10 mouse cellular contexts compared by ENCODE assay signal in genomic region chr11:107156977-107157642, GRCm38 (mm10). TPM values are rescaled to one million over a fixed set of nuclear protein-coding genes. Genes with fewer than 3 reads are reported as not detected.
A peak's percentile ranks its signal among the peaks of the same experiment; 100 is the strongest.
DNase-seq lines count a peak whose midpoint lies in the region; ATAC-seq lines count a peak whose summit lies in the region.
"Had no signal": no experiment of that assay in that cellular context is flagged by ENCODE, and none has a peak within 500 bp of the region (broad histone marks: within the 10 kb centered on the region; RNA-seq: fewer than 3 reads in every experiment).

No protein-coding gene starts in this region.

- H3K4me3 ChIP-seq in heart, embryonic 10.5 days = no peak overlapping the region; the same call in 1 of the 2 replicates
- no peak overlapping the region for H3K4me3 ChIP-seq in heart, embryonic 15.5 days
- no peak overlapping the region for H3K4me3 ChIP-seq in hindbrain, embryonic 13.5 days
- H3K4me3 ChIP-seq: hindbrain, embryonic 15.5 days; lung, embryonic 15.5 days had no signal

- WGBS in heart, embryonic 10.5 days = 24% methylated on average over 5 of the region's 5 CpGs
- 20% methylated on average over 5 of the region's 5 CpGs for WGBS in heart, embryonic 15.5 days
- WGBS in hindbrain, embryonic 13.5 days = 57% methylated on average over 5 of the region's 5 CpGs

- H3K9ac ChIP-seq in heart, embryonic 15.5 days = no peak overlapping the region
- H3K9ac ChIP-seq in hindbrain, embryonic 13.5 days = no peak overlapping the region
- H3K9ac ChIP-seq: hindbrain, embryonic 15.5 days; lung, embryonic 15.5 days had no signal

- DNase-seq in heart, embryonic 10.5 days (ENCODE audit: low spot score) = peak; percentile 77
- DNase-seq in heart, adult 11 months = no peak
- peak; percentile 35 for DNase-seq in urinary bladder, postnatal 14 days (ENCODE audit: low spot score)
- DNase-seq in urinary bladder, postnatal 10 days (ENCODE audit: low spot score) = no peak
- DNase-seq in yolk sac, embryonic 10.5 days (ENCODE audit: low spot score) = peak; percentile 67
- DNase-seq in layer of hippocampus, adult 8-10 months (ENCODE audit: low spot score in 2 of 2) = no peak

- H3K27ac ChIP-seq in heart, embryonic 10.5 days = peak overlapping the region; percentile 60
- peak overlapping the region; percentile 84 for H3K27ac ChIP-seq in heart, embryonic 15.5 days
- H3K27ac ChIP-seq in hindbrain, embryonic 13.5 days = no peak overlapping the region
- H3K27ac ChIP-seq: hindbrain, embryonic 15.5 days; lung, embryonic 15.5 days had no signal

- H3K36me3 ChIP-seq in heart, embryonic 10.5 days = no peaks in the 10 kb centered on the region
- no peaks in the 10 kb centered on the region for H3K36me3 ChIP-seq in heart, embryonic 15.5 days
- H3K36me3 ChIP-seq in hindbrain, embryonic 13.5 days = no peaks in the 10 kb centered on the region
- H3K36me3 ChIP-seq: hindbrain, embryonic 15.5 days; lung, embryonic 15.5 days had no signal

- peak overlapping the region; percentile 21; the same call in 1 of the 2 replicates for H3K4me2 ChIP-seq in heart, embryonic 15.5 days
- no peak overlapping the region for H3K4me2 ChIP-seq in hindbrain, embryonic 13.5 days
- H3K4me2 ChIP-seq: hindbrain, embryonic 15.5 days; lung, embryonic 15.5 days had no signal

- H3K9me3 ChIP-seq in heart, embryonic 10.5 days = no peaks in the 10 kb centered on the region
- no peaks in the 10 kb centered on the region for H3K9me3 ChIP-seq in heart, embryonic 15.5 days (replicated peaks)
- H3K9me3 ChIP-seq in hindbrain, embryonic 13.5 days = peaks cover 4% of the 10 kb centered on the region; the same call in 1 of the 2 replicates
- H3K9me3 ChIP-seq: hindbrain, embryonic 15.5 days; lung, embryonic 15.5 days had no signal

- H3K4me1 ChIP-seq in heart, embryonic 10.5 days = peaks cover 14% of the 10 kb centered on the region
- H3K4me1 ChIP-seq in heart, embryonic 15.5 days (replicated peaks) = peaks cover 18% of the 10 kb centered on the region
- no peaks in the 10 kb centered on the region for H3K4me1 ChIP-seq in hindbrain, embryonic 13.5 days (replicated peaks)
- H3K4me1 ChIP-seq: hindbrain, embryonic 15.5 days; lung, embryonic 15.5 days had no signal

- ATAC-seq in heart, embryonic 15.5 days (replicated peaks; ENCODE audit: insufficient number of reproducible peaks, insufficient read depth, low FRiP score, low read depth) = peak; percentile 84
- no peak for ATAC-seq in hindbrain, embryonic 13.5 days (ENCODE audit: low FRiP score)

- H3K27me3 ChIP-seq in heart, embryonic 10.5 days (ENCODE audit: insufficient read depth, poor library complexity, severe bottlenecking) = no peaks in the 10 kb centered on the region
- H3K27me3 ChIP-seq in heart, embryonic 15.5 days = no peaks in the 10 kb centered on the region
- no peaks in the 10 kb centered on the region for H3K27me3 ChIP-seq in hindbrain, embryonic 13.5 days
- H3K27me3 ChIP-seq: hindbrain, embryonic 15.5 days; lung, embryonic 15.5 days had no signal

RNA-seq across cellular contexts. Expression of gene Bptf, which starts 25.2 kb away (rescaled TPM):
- polyA plus RNA-seq in heart, embryonic 10.5 days (2016; fragmentation: Nextera tagmentation; extraction: Ambion mirVana) = 19.1 and 25.5 TPM in 2 replicates
- 16.1 and 18.9 TPM in 2 replicates for polyA plus RNA-seq in heart, embryonic 15.5 days (2015; fragmentation: Nextera tagmentation; extraction: Ambion mirVana)
- polyA plus RNA-seq in hindbrain, embryonic 13.5 days (2015; fragmentation: Nextera tagmentation; extraction: Ambion mirVana) = 34.0 and 38.0 TPM in 2 replicates
- total RNA-seq in layer of hippocampus, adult 8-10 months (2022) = 10 to 100 TPM; 65.3 to 83.4 (median 77.4) TPM

RNA-seq across cellular contexts. Expression of gene Nol11, which starts 32.1 kb away (rescaled TPM):
- polyA plus RNA-seq in heart, embryonic 10.5 days (2016; fragmentation: Nextera tagmentation; extraction: Ambion mirVana) = 59.5 and 63.0 TPM in 2 replicates
- 39.3 and 42.2 TPM in 2 replicates for polyA plus RNA-seq in heart, embryonic 15.5 days (2015; fragmentation: Nextera tagmentation; extraction: Ambion mirVana)
- polyA plus RNA-seq in hindbrain, embryonic 13.5 days (2015; fragmentation: Nextera tagmentation; extraction: Ambion mirVana) = 55.8 and 56.1 TPM in 2 replicates
- 10 to 100 TPM; 25.2 to 30.5 (median 27.1) TPM for total RNA-seq in layer of hippocampus, adult 8-10 months (2022)

Comparison
In these comparisons a context has a peak if more than half of its experiments do, and no peak if none do; other contexts are left out.
1. DNase-seq: peak in heart, embryonic 10.5 days (single experiment), urinary bladder, postnatal 14 days (single experiment) and yolk sac, embryonic 10.5 days (single experiment); none in heart, adult 11 months (single experiment), urinary bladder, postnatal 10 days (single experiment) and layer of hippocampus, adult 8-10 months (0 of 2).